Mouse (Mus musculus) left cerebral cortex, postnatal 25 days (tissue): Measurements from ENCODE around the gene Hcn2. TPM values are rescaled to one million over a fixed set of nuclear protein-coding genes. Genes with fewer than 3 reads are reported as not detected.
"Not testable (repeated sequence)": the region's sequence is repeated elsewhere in the genome, so short reads cannot be mapped to it uniquely, and the experiment has no call there.

Source experiments
- DNase-seq, 2 experiments: peaks; one replicate each; pipeline ENCODE4 v3.0.0; 2022; ENCODE audit warnings: low spot score in 2 of 2, mixed read lengths in 1 of 2
- intact Hi-C: fragments of 180-260 bp; cut with DNase I; formaldehyde crosslinking; loops from one replicate; pipeline ENCODE4 v1.15.1; 2025
- total RNA-seq, 2 experiments: library from RNA; stranded (reverse); gene quantifications; 2 replicates each; pipeline ENCODE4 v1.2.3; 2021

Hcn2 gene
- total RNA-seq, 2 experiments from 2014 or later, result 111 to 123 TPM

- intact Hi-C loops, result loop anchor here (10.0 kb wide), 1 partner anchor 1870 kb away; the partner anchor contains the start of gene Aes
- no peak for DNase-seq
These were observed 31.4 kb upstream of the Hcn2 start for GRCm38 (mm10) chr10:79684770-79685600.

GRCm38 (mm10) chr10:79686219-79686618 is 30.2 kb upstream of the Hcn2 start:
- no peak for DNase-seq
- intact Hi-C loops, result loop anchor here (10.0 kb wide), 1 partner anchor 1869 kb away; the partner anchor contains the start of gene Aes

GRCm38 (mm10) chr10:79686691-79687090 is 29.7 kb upstream of the Hcn2 start:
- no peak for DNase-seq
- intact Hi-C loops, result loop anchor here (10.0 kb wide), 1 partner anchor 1868 kb away; the partner anchor contains the start of gene Aes

GRCm38 (mm10) chr10:79687513-79687912 is 28.9 kb upstream of the Hcn2 start:
- intact Hi-C loops, result loop anchor here (10.0 kb wide), 1 partner anchor 1867 kb away; the partner anchor contains the start of gene Aes
- DNase-seq, result no peak

GRCm38 (mm10) chr10:79688720-79689119 is 27.7 kb upstream of the Hcn2 start, which contains the start of gene Gzmm:
Gzmm (plus strand) TSS chr10:79689020.
- intact Hi-C loops, result loop anchor here (10.0 kb wide), 1 partner anchor 1866 kb away; the partner anchor contains the start of gene Aes
- no peak for DNase-seq

GRCm38 (mm10) chr10:79689178-79689577 is 27.3 kb upstream of the Hcn2 start:
- no peak for DNase-seq
- intact Hi-C loops, result loop anchor here (10.0 kb wide), 1 partner anchor 1866 kb away; the partner anchor contains the start of gene Aes

GRCm38 (mm10) chr10:79691986-79692548 is 24.4 kb upstream of the Hcn2 start:
- intact Hi-C loops, result no loop called here
- DNase-seq, result no peak

GRCm38 (mm10) chr10:79693580-79694378 is 22.7 kb upstream of the Hcn2 start:
- intact Hi-C loops, result no loop called here

GRCm38 (mm10) chr10:79694379-79694655 is 22.1 kb upstream of the Hcn2 start:
- intact Hi-C loops, result no loop called here
- no peak for DNase-seq

More at GRCm38 (mm10) chr10:79693580-79694378, 22.7 kb upstream of the Hcn2 start:
- no peak for DNase-seq

GRCm38 (mm10) chr10:79695231-79696128 is 21.0 kb upstream of the Hcn2 start:
- DNase-seq, result peak in 1 of 2 experiments; percentile 68
- intact Hi-C loops, result loop anchor here (1.0 to 5.0 kb wide), 2 partner anchors 31 to 92 kb away; no protein-coding TSS in a partner anchor

- intact Hi-C loops, result loop anchor here (5.0 kb wide), 1 partner anchor 91 kb away; no protein-coding TSS in a partner anchor
- no peak for DNase-seq
These were observed 20.2 kb upstream of the Hcn2 start for GRCm38 (mm10) chr10:79696129-79696651.

- no peak for DNase-seq
- intact Hi-C loops, result loop anchor here (5.0 kb wide), 1 partner anchor 89 kb away; no protein-coding TSS in a partner anchor
These were observed 18.5 kb upstream of the Hcn2 start for GRCm38 (mm10) chr10:79697916-79698315.

GRCm38 (mm10) chr10:79698459-79698858 is 18.0 kb upstream of the Hcn2 start:
- DNase-seq, result no peak
- intact Hi-C loops, result loop anchor here (5.0 kb wide), 1 partner anchor 89 kb away; no protein-coding TSS in a partner anchor

- DNase-seq, result no peak
- intact Hi-C loops, result no loop called here
These were observed 15.8 kb upstream of the Hcn2 start for GRCm38 (mm10) chr10:79700676-79701075.

- intact Hi-C loops, result no loop called here
- no peak for DNase-seq
These were observed 14.8 kb upstream of the Hcn2 start for GRCm38 (mm10) chr10:79701443-79702129.

GRCm38 (mm10) chr10:79702970-79703369 is 13.5 kb upstream of the Hcn2 start:
- intact Hi-C loops, DNase-seq: not testable (repeated sequence)

- intact Hi-C loops, result no loop called here
- DNase-seq, result no peak
These were observed 12.9 kb upstream of the Hcn2 start for GRCm38 (mm10) chr10:79703541-79703940.
